Mouse (Mus musculus): ENCODE measurements at regions not wholly inside any gene's neighbourhood (a gene's known extent, or its start where the extent isn't known, plus 50 kb on each side); places are given as distances from the start of the nearest gene placed in this dataset.

DNA sequence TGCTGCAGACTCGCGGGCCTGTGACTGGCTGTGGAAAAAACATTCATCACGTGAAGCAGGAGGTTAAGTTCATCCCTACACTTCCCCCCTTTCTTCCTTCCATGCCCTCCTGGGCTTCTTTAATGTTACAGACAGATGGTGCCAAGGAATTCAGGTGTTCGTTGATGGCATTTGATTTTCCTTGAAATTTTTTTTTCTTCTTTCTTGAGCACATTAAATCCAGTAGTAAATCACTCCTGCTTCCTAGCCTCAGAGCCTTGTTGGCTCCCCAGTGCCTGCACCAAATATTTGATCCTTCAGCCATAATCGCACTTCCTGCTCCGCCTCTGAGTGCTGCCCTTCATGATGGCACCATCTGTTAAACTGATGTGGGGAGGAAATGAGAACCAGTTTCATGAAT is 184.8 kb downstream of the Cmpk2 start:
- no peak overlapping the region for H3K9ac ChIP-seq (ENCODE audit: low read depth, low read length)
- 69% methylated on average over 6 of the region's 6 CpGs for WGBS (ENCODE audit: insufficient replicate concordance)
- H3K9me3 ChIP-seq (replicated peaks; ENCODE audit: control insufficient read depth, low read length), result no peaks in the 10 kb centered on the region
- H3K27me3 ChIP-seq (ENCODE audit: control insufficient read depth, insufficient read depth, low read length), result no peaks in the 10 kb centered on the region
- no peaks in the 10 kb centered on the region for H3K4me1 ChIP-seq (ENCODE audit: control insufficient read depth, insufficient read depth, low read length)
- ATAC-seq (replicated peaks; ENCODE audit: insufficient number of reproducible peaks, low FRiP score, low TSS enrichment), result no peak
- H3K4me2 ChIP-seq, result no peak overlapping the region
- no peaks in the 10 kb centered on the region for H3K36me3 ChIP-seq (ENCODE audit: control insufficient read depth, insufficient read depth, low read length)
- H3K4me3 ChIP-seq (ENCODE audit: low read depth, low read length), result no peak overlapping the region
- no peak overlapping the region for H3K27ac ChIP-seq (ENCODE audit: low read depth, low read length)

DNA sequence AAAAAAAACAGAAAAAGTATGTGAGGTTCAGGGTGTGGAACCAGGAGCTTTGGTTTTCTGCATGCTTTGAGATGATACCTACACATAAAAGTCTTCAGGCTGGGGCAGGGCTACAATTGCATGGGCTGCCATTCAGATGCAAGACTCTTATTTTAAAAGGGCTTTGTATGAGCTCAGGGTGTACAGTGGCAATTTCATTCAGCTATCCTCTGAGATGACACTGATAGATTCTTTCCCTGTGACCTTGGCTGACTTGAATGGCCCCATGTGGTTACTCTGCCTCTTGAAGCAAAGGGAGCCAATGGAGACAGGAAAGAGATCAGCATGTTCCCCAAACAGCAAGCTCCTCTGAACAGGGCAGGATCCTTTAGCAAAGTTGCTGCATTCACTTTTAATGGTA is 177.1 kb downstream of the Cmpk2 start:
- H3K4me1 ChIP-seq (ENCODE audit: control insufficient read depth, insufficient read depth, low read length), result no peaks in the 10 kb centered on the region
- H3K4me2 ChIP-seq, result no peak overlapping the region
- no peak overlapping the region for H3K9ac ChIP-seq (ENCODE audit: low read depth, low read length)
- no peak for ATAC-seq (replicated peaks; ENCODE audit: insufficient number of reproducible peaks, low FRiP score, low TSS enrichment)
- no peak overlapping the region for H3K27ac ChIP-seq (ENCODE audit: low read depth, low read length)
- no peaks in the 10 kb centered on the region for H3K9me3 ChIP-seq (replicated peaks; ENCODE audit: control insufficient read depth, low read length)
- no peak overlapping the region for H3K4me3 ChIP-seq (ENCODE audit: low read depth, low read length)
- H3K27me3 ChIP-seq (ENCODE audit: control insufficient read depth, insufficient read depth, low read length), result no peaks in the 10 kb centered on the region
- H3K36me3 ChIP-seq (ENCODE audit: control insufficient read depth, insufficient read depth, low read length), result no peaks in the 10 kb centered on the region

DNA sequence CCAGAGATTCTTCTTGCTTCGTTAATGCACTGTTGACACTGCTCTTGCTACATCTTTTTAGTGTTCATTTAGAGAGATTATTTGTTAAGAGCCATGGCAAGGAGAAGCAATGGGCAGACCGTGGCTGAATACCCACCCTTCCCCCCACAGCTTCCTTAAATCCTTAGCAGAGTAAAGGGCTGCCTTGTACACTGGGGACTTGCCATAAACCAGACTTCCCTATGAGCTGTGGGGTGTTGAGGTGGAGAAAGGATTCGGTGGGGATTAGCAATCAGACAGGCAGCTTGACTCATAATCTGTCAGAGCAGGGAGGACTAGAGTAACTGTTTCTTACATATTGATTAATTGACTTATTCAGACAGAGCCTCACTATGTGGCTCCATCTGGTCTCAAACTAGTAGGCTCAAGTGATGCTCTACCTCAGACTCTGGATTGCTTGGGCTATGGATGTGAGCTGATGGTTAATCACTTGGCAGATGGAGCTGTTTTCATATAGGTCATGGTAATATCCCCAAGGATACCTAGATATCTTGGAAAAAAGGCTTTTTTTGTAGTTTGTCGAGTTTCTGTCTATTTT is 166.7 kb downstream of the Cmpk2 start:
- 57% methylated on average over 4 of the region's 4 CpGs for WGBS (ENCODE audit: insufficient replicate concordance)
- no peaks in the 10 kb centered on the region for H3K4me1 ChIP-seq (ENCODE audit: control insufficient read depth, insufficient read depth, low read length)
- H3K4me2 ChIP-seq, result no peak overlapping the region
- H3K9me3 ChIP-seq (replicated peaks; ENCODE audit: control insufficient read depth, low read length), result no peaks in the 10 kb centered on the region
- H3K36me3 ChIP-seq (ENCODE audit: control insufficient read depth, insufficient read depth, low read length), result no peaks in the 10 kb centered on the region
- H3K4me3 ChIP-seq (ENCODE audit: low read depth, low read length), result no peak overlapping the region
- no peak overlapping the region for H3K27ac ChIP-seq (ENCODE audit: low read depth, low read length)
- ATAC-seq (replicated peaks; ENCODE audit: insufficient number of reproducible peaks, low FRiP score, low TSS enrichment), result no peak
- H3K9ac ChIP-seq (ENCODE audit: low read depth, low read length), result no peak overlapping the region
- no peaks in the 10 kb centered on the region for H3K27me3 ChIP-seq (ENCODE audit: control insufficient read depth, insufficient read depth, low read length)

DNA sequence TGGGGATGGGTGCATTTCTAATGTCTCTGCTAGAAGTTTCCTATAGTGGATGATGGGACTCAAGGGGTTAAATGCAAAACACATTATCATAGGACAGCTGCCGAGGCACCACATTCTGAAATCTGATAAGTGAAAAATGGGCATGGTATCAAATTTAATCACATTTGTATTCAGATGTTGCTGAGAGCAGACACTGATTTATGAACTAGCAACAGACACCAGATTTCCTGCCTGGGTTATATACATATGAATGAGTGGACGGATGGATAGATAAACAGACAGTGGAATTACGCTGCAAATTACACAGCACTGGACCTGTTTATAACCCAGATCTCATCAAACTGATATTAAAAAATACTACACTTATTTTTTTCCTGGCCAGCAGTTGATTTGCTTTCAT is 166.2 kb downstream of the Cmpk2 start:
- Histone ChIP-seq H3K9ac (ENCODE audit: low read depth, low read length) (no peak overlapping the region), H3K4me3 (ENCODE audit: low read depth, low read length) (no peak overlapping the region), H3K4me1 (ENCODE audit: control insufficient read depth, insufficient read depth, low read length) (no peaks in the 10 kb centered on the region), H3K36me3 (ENCODE audit: control insufficient read depth, insufficient read depth, low read length) (no peaks in the 10 kb centered on the region), H3K27ac (ENCODE audit: low read depth, low read length) (no peak overlapping the region), H3K9me3 (replicated peaks; ENCODE audit: control insufficient read depth, low read length) (no peaks in the 10 kb centered on the region), H3K27me3 (ENCODE audit: control insufficient read depth, insufficient read depth, low read length) (no peaks in the 10 kb centered on the region), H3K4me2 (no peak overlapping the region)
- ATAC-seq (replicated peaks; ENCODE audit: insufficient number of reproducible peaks, low FRiP score, low TSS enrichment), result no peak
- WGBS (ENCODE audit: insufficient replicate concordance), result 51% methylated on average over 3 of the region's 3 CpGs

DNA sequence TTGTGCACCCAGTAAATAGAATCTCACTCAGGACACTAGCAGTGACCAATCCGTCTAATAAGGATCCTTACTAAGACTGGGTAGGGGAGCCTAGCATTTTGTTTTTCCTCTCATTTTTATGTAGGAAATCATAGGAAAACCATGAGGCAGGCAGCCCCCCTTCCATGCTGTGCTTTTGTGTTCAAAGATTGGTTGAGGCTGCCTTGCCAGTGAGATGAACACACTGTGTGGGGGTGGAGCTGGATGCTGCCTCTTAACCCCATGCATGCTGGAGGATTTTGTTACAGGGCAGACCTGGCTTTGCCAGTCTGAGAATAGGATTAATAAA is 162.8 kb downstream of the Cmpk2 start:
- no peak for ATAC-seq (replicated peaks; ENCODE audit: insufficient number of reproducible peaks, low FRiP score, low TSS enrichment)
- H3K4me3 ChIP-seq (ENCODE audit: low read depth, low read length), result no peak overlapping the region
- WGBS (ENCODE audit: insufficient replicate concordance), result 56% methylated on average over 1 of the region's 1 CpGs
- H3K9ac ChIP-seq (ENCODE audit: low read depth, low read length), result no peak overlapping the region
- no peaks in the 10 kb centered on the region for H3K27me3 ChIP-seq (ENCODE audit: control insufficient read depth, insufficient read depth, low read length)
- no peaks in the 10 kb centered on the region for H3K4me1 ChIP-seq (ENCODE audit: control insufficient read depth, insufficient read depth, low read length)
- H3K9me3 ChIP-seq (replicated peaks; ENCODE audit: control insufficient read depth, low read length), result no peaks in the 10 kb centered on the region
- no peaks in the 10 kb centered on the region for H3K36me3 ChIP-seq (ENCODE audit: control insufficient read depth, insufficient read depth, low read length)
- H3K27ac ChIP-seq (ENCODE audit: low read depth, low read length), result no peak overlapping the region
- no peak overlapping the region for H3K4me2 ChIP-seq

DNA sequence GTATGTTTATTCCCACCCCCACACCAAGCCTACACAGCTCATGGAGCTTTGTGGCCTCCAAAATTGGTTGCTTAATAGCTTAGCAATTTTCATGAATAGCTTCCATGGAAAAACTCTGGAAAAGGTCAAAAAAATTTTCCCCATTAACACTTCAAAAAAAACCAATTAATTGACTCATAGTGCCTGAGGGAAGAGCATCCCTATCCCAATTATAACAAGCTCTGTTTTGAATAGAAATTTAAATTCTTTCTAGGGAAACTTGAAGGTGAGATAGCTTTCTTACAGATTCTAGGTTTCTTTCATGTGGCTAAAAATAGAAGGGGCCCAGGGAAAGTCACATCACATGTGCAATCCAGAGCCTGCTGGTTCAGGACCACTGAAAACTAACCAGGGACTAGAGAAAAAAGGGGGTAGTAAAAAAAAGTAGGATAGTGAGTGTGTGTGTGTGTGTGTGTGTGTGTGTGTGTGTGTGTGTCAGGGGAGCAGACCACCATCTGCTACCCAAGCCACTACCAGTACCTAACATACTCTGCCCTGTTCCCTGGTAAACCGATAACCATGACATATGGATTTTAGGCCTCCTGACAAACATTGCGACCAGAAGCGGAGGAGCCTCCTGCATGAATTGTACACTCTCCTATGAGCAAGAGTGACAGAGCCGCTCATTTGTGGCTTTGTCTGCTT is 162.2 kb downstream of the Cmpk2 start:
- Histone ChIP-seq H3K9me3 (replicated peaks; ENCODE audit: control insufficient read depth, low read length) (no peaks in the 10 kb centered on the region), H3K27me3 (ENCODE audit: control insufficient read depth, insufficient read depth, low read length) (no peaks in the 10 kb centered on the region), H3K36me3 (ENCODE audit: control insufficient read depth, insufficient read depth, low read length) (no peaks in the 10 kb centered on the region), H3K4me3 (ENCODE audit: low read depth, low read length) (no peak overlapping the region), H3K4me1 (ENCODE audit: control insufficient read depth, insufficient read depth, low read length) (no peaks in the 10 kb centered on the region), H3K4me2 (no peak overlapping the region), H3K27ac (ENCODE audit: low read depth, low read length) (no peak overlapping the region), H3K9ac (ENCODE audit: low read depth, low read length) (no peak overlapping the region)
- WGBS (ENCODE audit: insufficient replicate concordance), result 52% methylated on average over 4 of the region's 4 CpGs
- no peak for ATAC-seq (replicated peaks; ENCODE audit: insufficient number of reproducible peaks, low FRiP score, low TSS enrichment)

DNA sequence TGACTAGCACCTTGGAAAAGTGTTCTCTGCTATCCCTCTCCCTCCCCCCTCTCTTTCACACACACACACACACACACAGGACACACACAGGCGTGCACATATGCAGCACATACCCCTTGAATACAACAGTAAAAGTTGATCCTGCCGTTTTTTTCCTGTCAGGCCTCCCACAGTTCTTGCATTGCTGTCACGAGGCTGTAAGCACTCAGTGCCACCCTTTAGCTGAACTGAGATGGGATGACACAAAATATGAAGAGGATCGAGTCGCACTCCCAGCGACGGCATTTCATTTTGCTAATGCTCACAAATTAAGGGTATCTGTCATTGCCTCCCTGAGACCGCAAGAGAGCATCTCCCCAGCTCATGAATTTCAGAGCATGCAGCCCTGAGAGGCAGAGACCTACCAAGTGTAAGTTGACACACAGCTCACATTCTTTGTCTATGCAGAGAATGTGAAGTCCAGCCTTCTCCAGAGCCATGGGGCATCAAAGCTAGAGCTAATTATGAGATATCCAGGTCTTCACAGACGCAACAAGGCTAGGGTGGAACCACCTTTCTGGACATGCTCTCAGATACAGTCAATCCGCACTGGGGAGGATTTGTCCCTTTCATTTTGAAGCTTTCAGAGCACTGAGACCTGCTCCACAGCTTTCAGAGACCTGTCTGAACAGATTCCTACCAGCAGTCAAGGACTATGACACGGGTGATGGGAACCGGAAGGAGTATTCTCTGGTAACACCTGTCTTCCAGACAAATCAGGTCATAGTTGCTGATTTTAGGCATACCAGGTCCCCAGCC is 152.3 kb downstream of the Cmpk2 start:
- no peak for ATAC-seq (replicated peaks; ENCODE audit: insufficient number of reproducible peaks, low FRiP score, low TSS enrichment)
- 75% methylated on average over 12 of the region's 12 CpGs for WGBS (ENCODE audit: insufficient replicate concordance)
- no peak overlapping the region for H3K4me3 ChIP-seq (ENCODE audit: low read depth, low read length)
- H3K9ac ChIP-seq (ENCODE audit: low read depth, low read length), result no peak overlapping the region
- H3K4me1 ChIP-seq (ENCODE audit: control insufficient read depth, insufficient read depth, low read length), result no peaks in the 10 kb centered on the region
- H3K27me3 ChIP-seq (ENCODE audit: control insufficient read depth, insufficient read depth, low read length), result no peaks in the 10 kb centered on the region
- H3K36me3 ChIP-seq (ENCODE audit: control insufficient read depth, insufficient read depth, low read length), result no peaks in the 10 kb centered on the region
- no peak overlapping the region for H3K27ac ChIP-seq (ENCODE audit: low read depth, low read length)
- H3K4me2 ChIP-seq, result no peak overlapping the region
- H3K9me3 ChIP-seq (replicated peaks; ENCODE audit: control insufficient read depth, low read length), result no peaks in the 10 kb centered on the region

DNA sequence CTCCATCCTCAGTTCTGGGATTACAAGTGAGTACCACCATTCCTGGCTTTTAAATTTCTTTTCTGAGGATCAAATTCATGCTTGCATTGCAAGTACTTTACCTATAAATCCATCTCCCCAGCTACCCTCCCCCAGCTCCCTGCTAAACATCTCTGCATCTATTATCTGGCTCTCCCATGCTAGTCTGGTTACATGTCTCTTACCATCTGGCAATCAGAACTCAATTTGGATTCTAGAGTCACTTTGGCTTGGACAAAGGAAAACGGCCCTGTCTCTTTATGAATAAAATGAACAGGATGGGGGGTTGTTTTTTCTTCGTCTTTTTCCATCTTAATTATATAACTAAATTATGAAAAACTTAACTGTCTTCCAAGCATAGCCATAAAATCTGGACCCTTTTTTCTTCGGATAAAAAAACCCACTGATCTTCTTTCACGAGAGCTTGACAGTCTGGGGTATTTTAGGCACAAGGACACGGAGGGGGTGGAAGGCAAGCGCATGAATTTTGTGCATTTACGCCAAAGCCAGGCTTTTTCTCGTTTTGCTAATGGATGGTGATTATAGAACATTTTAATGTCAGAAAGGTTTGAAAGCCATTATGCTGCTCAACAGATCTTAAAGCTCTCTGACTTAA is 151.6 kb downstream of the Cmpk2 start:
- H3K36me3 ChIP-seq (ENCODE audit: control insufficient read depth, insufficient read depth, low read length), result no peaks in the 10 kb centered on the region
- no peaks in the 10 kb centered on the region for H3K4me1 ChIP-seq (ENCODE audit: control insufficient read depth, insufficient read depth, low read length)
- no peak overlapping the region for H3K27ac ChIP-seq (ENCODE audit: low read depth, low read length)
- H3K9ac ChIP-seq (ENCODE audit: low read depth, low read length), result no peak overlapping the region
- no peak overlapping the region for H3K4me2 ChIP-seq
- no peak overlapping the region for H3K4me3 ChIP-seq (ENCODE audit: low read depth, low read length)
- no peaks in the 10 kb centered on the region for H3K27me3 ChIP-seq (ENCODE audit: control insufficient read depth, insufficient read depth, low read length)
- H3K9me3 ChIP-seq (replicated peaks; ENCODE audit: control insufficient read depth, low read length), result no peaks in the 10 kb centered on the region
- no peak for ATAC-seq (replicated peaks; ENCODE audit: insufficient number of reproducible peaks, low FRiP score, low TSS enrichment)
- WGBS (ENCODE audit: insufficient replicate concordance), result 68% methylated on average over 8 of the region's 8 CpGs

Measured in heart, embryonic 11.5 days (tissue).